Mouse (Mus musculus) hematopoietic multipotent progenitor cell, adult 10-12 weeks (in vitro differentiated cells): Measurements from ENCODE around the gene Spindoc. TPM values are rescaled to one million over a fixed set of nuclear protein-coding genes. Genes with fewer than 3 reads are reported as not detected.

Experiments used
- polyA plus RNA-seq: library from polyadenylated mRNA; stranded (reverse); fragments of >175 nt; gene quantifications from 2 replicates; pipeline ENCODE4 v1.2.3, GENCODE M21; 2012; ENCODE audit warnings: low replicate concordance

The Spindoc gene
- 29.3 and 36.2 TPM in 2 replicates for polyA plus RNA-seq

GRCm38 (mm10) chr19:7382903-7383865 is at the start of gene Spindoc:
Gene Spindoc, minus strand, starts transcription at chr19:7382994.

GRCm38 (mm10) chr19:7416834-7417735 is 34.3 kb upstream of the Spindoc start, which contains the start of gene 2700081O15Rik:
Gene 2700081O15Rik, plus strand, starts transcription at chr19:7417625.

GRCm38 (mm10) chr19:7341512-7342397 is 41.0 kb downstream of the Spindoc start, which contains the start of gene Mark2:
Gene Mark2, minus strand, starts transcription at chr19:7341860.

Other genes with a start within 250 kb of the Spindoc start
- 110 and 111 TPM in 2 replicates for gene Otub1, start 176.7 kb downstream of the Spindoc start, polyA plus RNA-seq
- 209 and 282 TPM in 2 replicates for gene Cox8a, start 165.4 kb downstream of the Spindoc start, polyA plus RNA-seq
- 31.1 and 36.7 TPM in 2 replicates for gene Naa40, start 141.8 kb downstream of the Spindoc start, polyA plus RNA-seq
- 3.4 and 7.2 TPM in 2 replicates for gene Rcor2, start 115.7 kb downstream of the Spindoc start, polyA plus RNA-seq
- 328 and 668 TPM in 2 replicates for gene Mark2, start 41.1 kb downstream of the Spindoc start, polyA plus RNA-seq
- 6.9 and 8.3 TPM in 2 replicates for gene 2700081O15Rik, start 34.6 kb upstream of the Spindoc start, polyA plus RNA-seq
- 32.2 and 45.0 TPM in 2 replicates for gene Rtn3, start 100.3 kb upstream of the Spindoc start, polyA plus RNA-seq
- gene Atl3, start 111.0 kb upstream of the Spindoc start, polyA plus RNA-seq: 4.4 and 10.5 TPM in 2 replicates
- gene Pla2g16, start 174.5 kb upstream of the Spindoc start, polyA plus RNA-seq: 5.4 and 8.6 TPM in 2 replicates
- gene Lgals12, start 224.2 kb upstream of the Spindoc start, polyA plus RNA-seq: not detected in 2 replicates
- not detected in 2 replicates for gene Hrasls5, start 229.5 kb upstream of the Spindoc start, polyA plus RNA-seq